Mouse (Mus musculus) olfactory bulb, adult 2 months (tissue): Measurements from ENCODE around the gene Smc3.

Experiments
- CTCF ChIP-seq: fragments of 200-500 bp; IDR thresholded peaks from 2 replicates; pipeline ENCODE4 v1.5.1; 2012; ENCODE audit warnings: low read depth, mild to moderate bottlenecking, low read length, moderate library complexity; ENCODE audit not compliant: insufficient read depth
- POLR2A ChIP-seq: fragments of 200-500 bp; IDR thresholded peaks from 2 replicates; pipeline ENCODE4 v1.6.1; 2012; ENCODE audit warnings: mild to moderate bottlenecking, low read depth, low read length, moderate library complexity; ENCODE audit not compliant: insufficient read depth

DNA sequence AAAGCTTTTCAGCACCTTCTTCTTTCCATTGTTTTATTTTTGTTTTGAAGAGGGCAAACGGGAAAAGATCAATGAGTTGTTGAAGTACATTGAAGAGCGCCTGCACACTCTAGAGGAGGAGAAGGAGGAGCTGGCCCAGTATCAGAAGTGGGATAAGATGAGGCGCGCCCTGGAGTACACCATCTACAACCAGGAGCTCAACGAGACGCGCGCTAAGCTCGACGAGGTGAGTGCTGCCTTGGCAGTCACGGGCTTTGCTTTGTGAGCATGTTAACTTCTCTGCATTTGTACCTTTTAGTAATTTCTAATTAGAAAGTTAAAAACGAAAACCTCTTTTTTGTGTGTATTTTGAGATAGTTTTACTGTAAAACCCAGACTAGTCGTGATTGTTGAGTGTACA is 21.5 kb downstream of the Smc3 start:
- TF ChIP-seq POLR2A (no peak), CTCF (no peak)
